Mouse (Mus musculus): ENCODE measurements around the gene Olfr190.

DNA sequence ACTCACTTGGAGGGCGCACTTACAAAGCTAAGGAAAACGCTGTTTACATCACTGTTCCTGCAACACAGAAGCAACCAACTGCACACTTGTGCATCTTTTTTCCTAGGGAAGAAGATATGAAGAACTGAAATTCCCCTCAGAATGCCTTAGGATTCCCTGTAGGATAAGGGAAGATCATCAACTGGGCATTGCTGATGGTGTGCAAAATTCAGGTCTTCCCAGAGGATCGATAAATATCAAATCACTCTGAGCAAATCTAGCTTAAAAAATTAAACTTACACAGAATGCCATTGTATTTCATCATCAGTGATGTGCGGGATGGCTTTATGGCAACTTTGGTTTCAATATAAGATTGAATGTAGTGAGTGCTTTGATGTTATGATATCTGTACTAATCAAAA is 47.6 kb downstream of the Olfr190 start, which contains the start of gene Olfr186:
- TF ChIP-seq CTCF (IDR thresholded peaks at IDR 0.05; ENCODE audit: low read depth) (no peak), EP300 (IDR thresholded peaks at IDR 0.05; ENCODE audit: low read depth) (no peak)

Measured in liver, embryonic 14.5 days (tissue).